Mouse (Mus musculus) lung, embryonic 14.5 days (tissue): Measurements from ENCODE around the gene Hist1h2af. TPM values are rescaled to one million over a fixed set of nuclear protein-coding genes. Genes with fewer than 3 reads are reported as not detected.
"Not testable (repeated sequence)": the region's sequence is repeated elsewhere in the genome, so short reads cannot be mapped to it uniquely, and the experiment has no call there.

ENCODE experiments used
- ATAC-seq: fragments of 200-750 bp; cut with Nextera tagmentation; 2 replicates; pipeline ENCODE4 v1.8.0; 2017; ENCODE audit warnings: mild to moderate bottlenecking, moderate TSS enrichment, moderate library complexity; ENCODE audit not compliant: insufficient read depth
- DNase-seq: peaks from one replicate; pipeline ENCODE4 v3.0.0-alpha.2; 2015
- H3K27ac ChIP-seq: fragments of 300-500 bp; sonication (generic); 2 replicates; pipeline ENCODE4 v1.5.1; 2014; ENCODE audit warnings: low read depth, mild to moderate bottlenecking, moderate library complexity
- H3K27me3 ChIP-seq: fragments of 300-500 bp; sonication (generic); 2 replicates; pipeline ENCODE4 v1.6.1; 2014; ENCODE audit warnings: low read length, control low read depth; ENCODE audit not compliant: insufficient read depth
- H3K36me3 ChIP-seq: fragments of 300-500 bp; sonication (generic); 2 replicates; pipeline ENCODE4 v1.6.1; 2014; ENCODE audit warnings: control low read depth; ENCODE audit not compliant: insufficient read depth
- H3K4me1 ChIP-seq: fragments of 300-500 bp; sonication (generic); 2 replicates; pipeline ENCODE4 v1.6.1; 2014; ENCODE audit warnings: antibody characterized with exemption, control low read depth; ENCODE audit not compliant: insufficient read depth
- H3K4me2 ChIP-seq: fragments of 300-500 bp; sonication (generic); 2 replicates; pipeline ENCODE4 v1.6.1; 2014; ENCODE audit warnings: mild to moderate bottlenecking
- H3K4me3 ChIP-seq: fragments of 300-500 bp; sonication (generic); 2 replicates; pipeline ENCODE4 v1.5.1; 2014; ENCODE audit warnings: low read depth, low read length
- H3K9ac ChIP-seq: fragments of 300-500 bp; sonication (generic); 2 replicates; pipeline ENCODE4 v1.6.1; 2014
- H3K9me3 ChIP-seq: fragments of 300-500 bp; sonication (generic); 2 replicates; pipeline ENCODE4 v1.6.1; 2016; ENCODE audit warnings: low read depth, low read length, control low read depth
- CTCF ChIP-seq: IDR thresholded peaks from 2 replicates; pipeline ENCODE4 v1.5.1; 2016; ENCODE audit warnings: antibody characterized with exemption, low read depth
- WGBS: fragments of 180-500 bp; shearing (Covaris S2); extraction: QIAGEN DNeasy Blood & Tissue Kit; methylation state at CpG from one replicate; pipeline ENCODE4 v1.1.7; 2014; 5-methylcytosine and 5-hydroxymethylcytosine counted together
- polyA plus RNA-seq: library from polyadenylated mRNA; unstranded; fragments of >200 nt; fragmentation: Nextera tagmentation; extraction: Ambion mirVana; gene quantifications from 2 replicates; pipeline ENCODE4 v1.2.1, GENCODE M21; 2014

Hist1h2af gene
- polyA plus RNA-seq, 1 experiment from 2014 or later: 13.0 TPM

- ATAC-seq: no peak
- WGBS: 11% methylated on average over 7 of the region's 7 CpGs
- Histone ChIP-seq H3K27me3 (no peaks in the 10 kb centered on the region), H3K9me3 (no peaks in the 10 kb centered on the region), H3K4me1 (peaks cover 13% of the 10 kb centered on the region; the same call in 1 of the 2 replicates), H3K4me3 (peak overlapping the region; percentile 53), H3K27ac (peak overlapping the region; percentile 99), H3K9ac (peak overlapping the region; percentile 75), H3K36me3 (no peaks in the 10 kb centered on the region), H3K4me2 (peak overlapping the region; percentile 63)
- peak; percentile 64 for DNase-seq
- no peak for TF ChIP-seq CTCF
These were observed 2.5 kb downstream of the Hist1h2af start for GRCm38 (mm10) chr13:23536076-23536822.

DNA sequence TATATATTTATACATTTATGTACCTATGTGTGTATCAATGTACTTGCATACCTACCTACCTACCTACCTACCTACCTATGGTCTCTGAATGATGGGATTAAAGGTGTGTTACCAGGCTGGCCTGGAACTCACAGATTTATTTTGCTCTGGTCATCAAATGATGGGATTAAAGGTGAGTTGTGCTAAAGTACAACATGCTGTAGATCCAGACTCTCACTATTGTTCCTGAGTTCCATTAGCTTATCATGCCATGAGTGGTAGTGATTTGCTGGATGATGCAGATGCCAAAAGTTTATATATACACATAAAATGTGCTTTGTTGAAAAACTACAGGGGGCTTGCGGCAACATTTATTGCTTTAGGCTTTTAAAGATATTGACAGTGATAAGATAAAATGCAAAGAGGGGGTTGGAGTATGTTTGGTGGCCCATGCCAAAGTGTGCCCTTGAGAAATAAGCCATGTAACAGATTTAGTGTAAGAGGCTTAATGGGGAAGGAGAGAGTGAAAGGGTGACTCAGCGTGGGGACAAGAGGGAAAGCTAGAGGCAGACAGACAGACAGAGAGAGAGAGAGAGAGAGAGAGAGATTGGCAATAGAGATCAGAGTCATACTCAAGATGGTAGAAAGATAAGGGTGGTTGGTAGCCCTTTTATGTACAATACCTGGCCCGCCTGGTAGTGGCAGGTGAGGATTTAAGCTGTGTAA, 3.5 kb downstream of the Hist1h2af start:
- no peaks in the 10 kb centered on the region for H3K27me3 ChIP-seq
- peak overlapping the region; percentile 63 for H3K4me2 ChIP-seq
- no peaks in the 10 kb centered on the region for H3K36me3 ChIP-seq
- no peak for TF ChIP-seq CTCF
- ATAC-seq (no peak), DNase-seq (no peak)
- peaks cover 13% of the 10 kb centered on the region; the same call in 1 of the 2 replicates for H3K4me1 ChIP-seq
- H3K27ac ChIP-seq: peak overlapping the region; percentile 99; the same call in 1 of the 2 replicates
- no peaks in the 10 kb centered on the region for H3K9me3 ChIP-seq
- peak overlapping the region; percentile 53 for H3K4me3 ChIP-seq
- H3K9ac ChIP-seq: peak overlapping the region; percentile 75
- 59% methylated on average over 3 of the region's 3 CpGs for WGBS

- 0 out of 2 replicates have a peak, but pooled peaks cover 3% of the 10 kb centered on the region for H3K4me1 ChIP-seq
- no peaks in the 10 kb centered on the region for H3K27me3 ChIP-seq
- no peak for DNase-seq
- H3K27ac ChIP-seq: no peak overlapping the region
- no peaks in the 10 kb centered on the region for H3K9me3 ChIP-seq
- TF ChIP-seq CTCF: no peak
- no peak for ATAC-seq
- no peak overlapping the region for H3K4me3 ChIP-seq
- no peak overlapping the region for H3K4me2 ChIP-seq
- no peak overlapping the region for H3K9ac ChIP-seq
- 76% methylated on average over 5 of the region's 5 CpGs for WGBS
- H3K36me3 ChIP-seq: no peaks in the 10 kb centered on the region
These were observed 4.5 kb downstream of the Hist1h2af start for GRCm38 (mm10) chr13:23538249-23538648.

- not testable (repeated sequence) for H3K36me3 ChIP-seq
These were observed 6.1 kb downstream of the Hist1h2af start for GRCm38 (mm10) chr13:23539821-23540220.

DNA sequence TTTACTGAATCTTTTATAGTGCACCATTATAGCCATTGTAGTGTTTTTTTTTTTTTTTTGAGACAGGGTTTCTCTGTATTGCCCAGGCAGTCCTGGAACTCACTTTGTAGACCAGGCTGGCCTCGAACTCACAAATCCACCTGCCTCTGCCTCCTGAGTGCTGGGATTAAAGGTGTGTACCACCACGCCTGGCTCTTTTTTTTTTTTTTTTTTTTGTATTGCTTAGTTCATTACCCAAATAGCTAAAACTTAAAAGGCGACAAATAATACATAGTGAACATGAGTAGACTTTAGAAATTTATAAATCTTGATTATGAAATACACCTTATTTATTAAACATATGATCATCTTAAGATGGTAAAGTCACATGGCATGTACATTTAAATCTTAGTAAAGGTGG, 7.8 kb downstream of the Hist1h2af start:
- no peak overlapping the region for H3K4me3 ChIP-seq
- H3K4me1 ChIP-seq: 0 out of 2 replicates have a peak, but pooled peaks cover 3% of the 10 kb centered on the region
- peak overlapping the region; percentile 86 for H3K4me2 ChIP-seq
- WGBS: 80% methylated on average over 3 of the region's 3 CpGs
- TF ChIP-seq CTCF: no peak
- H3K36me3 ChIP-seq: no peaks in the 10 kb centered on the region
- no peaks in the 10 kb centered on the region for H3K9me3 ChIP-seq
- H3K27me3 ChIP-seq: no peaks in the 10 kb centered on the region
- no peak overlapping the region; the same call in 1 of the 2 replicates for H3K9ac ChIP-seq
- DNase-seq (no peak), ATAC-seq (no peak)
- H3K27ac ChIP-seq: no peak overlapping the region

More at GRCm38 (mm10) chr13:23539821-23540220, 6.1 kb downstream of the Hist1h2af start:
- H3K4me3 ChIP-seq, DNase-seq, H3K4me1 ChIP-seq, H3K9ac ChIP-seq, H3K27me3 ChIP-seq, H3K9me3 ChIP-seq, ATAC-seq, H3K4me2 ChIP-seq, H3K27ac ChIP-seq: not testable (repeated sequence)
- WGBS: 71% methylated on average over 1 of the region's 1 CpGs

DNA sequence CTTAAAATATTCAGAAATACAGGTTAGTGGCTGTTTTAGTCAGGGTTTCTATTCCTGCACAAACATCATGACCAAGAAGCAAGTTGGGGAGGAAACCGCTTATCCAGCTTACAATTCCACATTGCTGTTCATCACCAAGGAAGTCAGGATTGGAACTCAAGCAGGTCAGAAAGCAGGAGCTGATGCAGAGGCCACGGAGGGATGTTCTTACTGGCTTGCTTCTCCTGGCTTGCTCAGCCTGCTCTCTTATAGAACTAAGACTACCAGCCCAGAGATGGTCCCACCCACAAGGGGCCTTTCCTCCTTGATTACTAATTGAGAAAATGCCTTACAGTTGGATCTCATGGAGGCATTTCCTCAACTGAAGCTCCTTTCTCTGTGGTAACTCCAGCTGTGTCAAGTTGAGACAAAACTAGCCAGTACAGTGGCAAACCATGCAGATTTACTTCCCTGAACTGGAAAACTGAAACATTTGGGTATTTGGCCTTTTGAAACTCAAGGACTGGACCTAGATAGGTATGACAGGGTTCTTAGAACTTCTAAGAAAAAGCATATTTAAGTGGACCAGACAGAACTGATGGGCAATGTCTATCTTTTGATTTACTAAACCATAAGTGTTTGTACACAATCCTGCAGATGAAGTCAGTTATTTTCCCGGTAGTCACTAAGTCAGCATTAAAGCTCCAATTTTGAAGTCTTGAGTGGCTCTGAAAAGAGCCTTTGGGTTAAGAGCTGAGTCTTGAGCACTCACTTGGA, 8.7 kb downstream of the Hist1h2af start:
- H3K9ac ChIP-seq: peak overlapping the region; percentile 66
- not testable (repeated sequence) for H3K27me3 ChIP-seq, ATAC-seq, H3K9me3 ChIP-seq, H3K4me1 ChIP-seq, DNase-seq, H3K36me3 ChIP-seq
- WGBS: 4% methylated on average over 3 of the region's 3 CpGs
- H3K27ac ChIP-seq: peak overlapping the region; percentile 91
- H3K4me2 ChIP-seq: peak overlapping the region; percentile 86
- H3K4me3 ChIP-seq: peak overlapping the region; percentile 44

GRCm38 (mm10) chr13:23542999-23543607, 9.4 kb downstream of the Hist1h2af start, which contains the start of gene Hist1h2bh:
Hist1h2bh (minus strand) TSS chr13:23543392.
- H3K9me3 ChIP-seq, H3K27me3 ChIP-seq, H3K36me3 ChIP-seq, H3K4me1 ChIP-seq: not testable (repeated sequence)
- Histone ChIP-seq H3K4me2 (peak within 1 kb of the TSS; percentile 86), H3K4me3 (peak within 1 kb of the TSS; percentile 44), H3K9ac (peak within 1 kb of the TSS; percentile 66), H3K27ac (peak within 1 kb of the TSS; percentile 96)
- ATAC-seq (peak; percentile 95), DNase-seq (peak; percentile 96)
- WGBS: 0% methylated on average over 27 of the region's 42 CpGs
